Mouse (Mus musculus): Measurements from ENCODE around the gene Zfp652.

DNA sequence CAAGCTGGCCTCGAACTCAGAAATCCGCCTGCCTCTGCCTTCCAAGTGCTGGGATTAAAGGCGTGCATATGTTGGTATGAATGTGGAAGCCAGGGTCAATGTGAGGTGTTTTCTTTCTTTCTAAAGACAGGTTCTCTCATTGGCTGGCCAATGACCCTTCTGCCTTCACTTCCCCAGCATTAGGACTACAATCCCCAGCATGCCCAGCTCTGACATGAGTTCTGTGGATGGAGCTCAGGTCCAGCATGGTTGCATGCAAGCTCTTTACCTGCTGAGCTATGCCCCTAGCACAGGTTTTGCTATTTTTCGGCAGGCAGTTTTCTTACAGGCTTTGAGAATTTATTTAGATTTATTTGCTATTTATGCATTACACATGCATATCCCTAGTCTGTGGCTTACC, 144.8 kb downstream of the Zfp652 start:
- TF ChIP-seq POLR2AphosphoS2 (IDR thresholded peaks at IDR 0.05; ENCODE audit: low read depth, low read length), result no peak
- TF ChIP-seq CHD2 (IDR thresholded peaks at IDR 0.05; ENCODE audit: low read length), result no peak
- no peak for TF ChIP-seq EP300 (IDR thresholded peaks at IDR 0.05; ENCODE audit: low read length)
- TF ChIP-seq CTCF (conservative IDR thresholded peaks at IDR 0.05 in 1 of 2, IDR thresholded peaks at IDR 0.05 in 1 of 2; ENCODE audit: low read depth in 2 of 2, low read length in 2 of 2), result no peak
- no peak for TF ChIP-seq NELFE (IDR thresholded peaks at IDR 0.05; ENCODE audit: low read depth, low read length)
- no peak for TF ChIP-seq POLR2A (IDR thresholded peaks at IDR 0.05; ENCODE audit: low read depth, low read length)
- no peak for TF ChIP-seq JUN (IDR thresholded peaks at IDR 0.05; ENCODE audit: insufficient read depth, low read depth, low read length)
- no peak for TF ChIP-seq MAFK (IDR thresholded peaks at IDR 0.05; ENCODE audit: insufficient replicate concordance, low read length)
- TF ChIP-seq ZC3H11A (IDR thresholded peaks at IDR 0.05; ENCODE audit: low read depth, low read length), result no peak
- no peak for TF ChIP-seq TCF12 (IDR thresholded peaks at IDR 0.05; ENCODE audit: low read depth, low read length)
- TF ChIP-seq SIN3A (IDR thresholded peaks at IDR 0.05; ENCODE audit: low read length), result no peak
- no peak for TF ChIP-seq SMC3 (IDR thresholded peaks at IDR 0.05; ENCODE audit: low read depth, low read length)

Data from CH12.LX (cell line).